Mouse (Mus musculus) thymus, adult 2 months (tissue): ENCODE data around the gene Atp6v1g2.

ENCODE experiments used
- CTCF ChIP-seq: fragments of 200-500 bp; IDR thresholded peaks from 2 replicates; pipeline ENCODE4 v1.5.1; 2012; ENCODE audit warnings: mild to moderate bottlenecking, control low read depth, low read length, moderate library complexity, borderline replicate concordance; ENCODE audit not compliant: control insufficient read depth, poor library complexity, insufficient read depth; ENCODE audit errors: extremely low read depth
- POLR2A ChIP-seq: fragments of 200-500 bp; IDR thresholded peaks from 2 replicates; pipeline ENCODE4 v1.6.1; 2012; ENCODE audit warnings: mild to moderate bottlenecking, low read length, control low read depth, moderate library complexity; ENCODE audit not compliant: control insufficient read depth, poor library complexity, insufficient read depth; ENCODE audit errors: extremely low read depth

DNA sequence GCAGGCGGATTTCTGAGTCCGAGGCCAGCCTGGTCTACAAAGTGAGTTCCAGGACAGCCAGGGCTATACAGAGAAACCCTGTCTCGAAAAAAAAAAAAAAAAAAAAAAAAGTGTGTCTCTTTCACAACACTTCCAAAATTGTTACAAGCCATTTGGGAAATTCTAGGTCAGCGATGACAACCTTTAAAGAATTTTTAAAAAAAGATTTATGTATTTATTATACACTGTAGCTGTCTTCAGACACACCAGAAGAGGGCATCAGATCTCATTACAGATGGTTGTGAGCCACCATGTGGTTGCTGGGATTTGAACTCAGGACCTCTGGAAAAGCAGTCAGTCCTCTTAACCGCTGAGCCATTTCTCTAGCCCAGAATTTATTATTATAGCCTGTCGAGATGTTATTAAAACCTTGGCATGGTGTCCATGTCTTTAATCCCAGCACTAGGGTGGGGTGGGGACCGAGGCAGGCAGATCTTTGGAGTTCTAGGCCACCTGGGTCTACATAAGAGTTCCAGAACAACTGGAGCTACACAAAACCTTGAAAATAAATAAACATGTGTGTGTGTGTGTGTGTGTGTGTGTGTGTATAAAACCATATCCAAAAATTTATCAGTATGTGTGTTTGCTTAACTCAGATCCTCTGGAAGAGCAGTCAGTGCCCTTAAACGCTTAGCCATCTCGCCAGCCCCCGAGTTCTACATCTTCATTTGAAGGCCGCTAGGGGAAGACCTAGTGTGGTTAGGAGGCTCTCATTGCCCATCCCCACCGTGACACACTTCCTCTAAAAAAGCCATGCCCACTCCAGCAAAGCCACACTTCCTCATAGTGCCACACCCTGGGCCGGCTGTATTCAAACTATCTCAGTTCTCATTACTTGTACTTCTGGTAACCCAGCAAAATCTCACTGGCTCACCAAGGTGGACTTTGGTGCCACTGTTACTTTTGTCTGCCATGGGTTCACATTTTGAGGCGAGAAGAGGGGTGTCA is 25.3 kb downstream of the Atp6v1g2 start:
- TF ChIP-seq CTCF, result no peak
- no peak for TF ChIP-seq POLR2A
